Mouse (Mus musculus) right cerebral cortex, postnatal 4 days (tissue): ENCODE measurements around the gene Lpin2.

Source experiments
- DNase-seq: peaks from one replicate; pipeline ENCODE4 v3.0.0-alpha.2; 2022

The Lpin2 gene

DNA sequence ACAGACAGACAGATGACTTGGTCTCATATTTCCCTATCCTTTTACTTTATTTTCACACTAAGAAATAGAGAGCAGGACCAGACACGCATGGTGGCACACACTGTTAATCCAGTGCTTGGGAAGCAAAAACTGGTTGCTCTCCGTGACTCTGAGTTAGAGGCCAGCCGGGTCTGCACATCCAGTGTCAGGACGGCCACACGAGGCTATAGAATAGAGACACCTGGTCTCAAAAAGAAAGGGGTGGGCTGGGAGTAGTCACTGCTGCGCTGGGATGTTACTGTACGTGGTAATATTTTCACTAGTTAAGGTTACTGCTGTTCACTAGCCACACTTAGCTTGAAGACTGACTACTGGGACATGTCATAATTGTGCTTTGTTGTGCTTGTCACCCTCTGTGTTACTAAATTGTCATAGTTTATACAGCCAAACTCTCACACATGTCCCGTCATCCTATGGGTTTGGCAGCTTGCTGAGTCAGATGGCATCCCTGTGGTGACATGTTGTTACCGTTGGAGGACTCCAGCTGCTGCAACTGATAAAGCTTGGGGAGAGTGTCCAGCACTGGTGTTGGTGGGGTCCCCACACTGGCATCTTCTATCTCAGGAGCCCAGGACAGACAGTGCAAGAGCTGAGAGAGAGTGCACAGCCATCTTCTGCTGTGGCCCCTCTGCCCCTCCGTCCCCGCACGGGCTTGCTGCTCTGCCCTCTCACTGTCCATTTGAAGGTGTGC, 53.0 kb downstream of the Lpin2 start:
- DNase-seq = no peak

DNA sequence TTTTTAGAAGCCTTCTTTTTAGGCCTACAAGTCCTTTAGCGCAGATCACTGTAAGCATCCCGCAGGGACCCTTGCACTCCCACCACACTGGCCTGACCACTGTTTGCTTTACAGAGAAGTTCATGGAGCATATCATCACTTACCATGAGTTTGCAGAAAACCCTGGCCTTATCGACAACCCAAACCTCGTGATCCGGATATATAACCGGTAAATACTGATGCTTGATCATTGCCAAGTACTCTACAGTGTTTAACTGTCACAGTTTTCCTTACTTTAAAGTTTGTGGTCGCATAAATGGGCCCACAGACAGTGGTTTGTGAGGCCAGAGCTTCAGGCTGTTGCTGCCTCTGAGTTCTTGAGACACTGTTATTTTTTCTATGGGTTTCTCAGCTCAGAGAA, 56.1 kb downstream of the Lpin2 start:
- DNase-seq = no peak

DNA sequence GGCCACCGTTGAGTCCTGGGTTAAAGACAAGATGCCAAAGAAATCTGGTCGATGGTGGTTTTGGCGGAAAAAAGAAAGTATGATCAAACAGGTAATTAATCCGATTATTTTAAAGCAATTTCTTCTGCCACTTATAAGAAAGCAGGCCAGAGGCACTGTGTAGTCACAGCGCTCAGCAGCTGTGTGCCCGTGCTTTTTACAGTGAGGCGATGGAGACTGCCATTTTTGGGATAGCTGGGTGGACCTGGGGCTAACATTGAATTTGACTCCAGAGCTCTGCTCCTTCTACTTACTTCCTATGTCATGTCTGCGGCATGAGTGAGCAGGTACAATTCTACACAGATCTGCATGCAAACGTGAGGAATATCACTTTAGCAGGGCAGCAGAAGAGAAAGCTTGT, 58.5 kb downstream of the Lpin2 start:
- DNase-seq = no peak

DNA sequence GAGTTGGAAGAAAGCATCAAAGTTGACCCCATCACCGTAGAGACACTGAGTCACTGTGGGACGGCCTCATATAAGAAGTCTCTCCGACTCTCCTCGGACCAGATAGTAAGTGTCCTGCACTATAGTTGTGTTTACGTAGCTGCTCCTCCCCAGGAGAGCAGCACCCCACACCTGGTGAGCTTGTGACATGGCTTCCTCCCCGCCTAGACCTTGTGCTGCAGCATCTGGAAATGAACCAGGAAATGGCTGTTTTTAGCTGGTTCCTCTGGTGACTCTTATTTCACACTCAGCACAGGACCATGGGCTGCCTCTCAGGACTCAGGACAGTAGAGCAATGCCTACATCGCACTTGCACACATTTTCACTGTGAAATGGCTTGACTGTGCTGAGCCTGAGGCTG, 60.3 kb downstream of the Lpin2 start:
- DNase-seq = no peak

DNA sequence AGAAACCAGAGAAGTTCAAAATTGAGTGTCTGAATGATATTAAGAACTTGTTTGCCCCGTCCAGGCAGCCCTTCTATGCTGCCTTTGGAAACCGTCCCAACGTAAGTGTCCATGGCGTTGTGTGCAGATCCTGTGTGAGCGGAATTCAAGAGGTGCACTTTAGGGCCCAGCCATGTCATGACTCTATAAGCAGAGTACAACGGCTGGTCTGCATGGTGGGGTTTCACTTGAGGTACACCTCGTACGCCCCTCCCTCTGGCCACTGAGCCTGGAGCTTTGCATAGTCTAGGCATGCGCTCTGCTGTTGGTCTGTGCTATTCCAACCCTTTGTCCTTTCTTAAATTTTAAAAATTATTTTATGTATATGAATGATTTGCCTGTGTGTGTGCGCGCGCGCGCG, 62.8 kb downstream of the Lpin2 start:
- DNase-seq = no peak

DNA sequence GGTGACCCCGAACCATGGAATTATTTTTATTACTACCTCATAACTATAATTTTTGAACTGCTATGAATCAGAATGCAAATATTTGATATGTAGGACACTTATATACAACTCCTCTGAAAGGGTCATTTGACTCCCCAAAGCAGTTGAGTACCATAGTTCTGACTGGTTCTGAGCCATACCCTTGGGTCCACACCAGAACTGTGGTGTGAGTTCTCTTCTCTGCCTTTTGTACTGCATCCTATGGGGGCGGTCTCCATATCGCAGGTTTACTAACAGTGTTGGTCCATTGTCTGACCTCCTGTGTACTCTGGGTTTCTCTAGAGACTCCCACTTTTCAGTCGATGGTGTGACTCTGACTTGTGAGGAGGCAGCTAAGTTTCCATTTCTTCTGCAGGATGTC, 63.7 kb downstream of the Lpin2 start:
- DNase-seq = no peak

DNA sequence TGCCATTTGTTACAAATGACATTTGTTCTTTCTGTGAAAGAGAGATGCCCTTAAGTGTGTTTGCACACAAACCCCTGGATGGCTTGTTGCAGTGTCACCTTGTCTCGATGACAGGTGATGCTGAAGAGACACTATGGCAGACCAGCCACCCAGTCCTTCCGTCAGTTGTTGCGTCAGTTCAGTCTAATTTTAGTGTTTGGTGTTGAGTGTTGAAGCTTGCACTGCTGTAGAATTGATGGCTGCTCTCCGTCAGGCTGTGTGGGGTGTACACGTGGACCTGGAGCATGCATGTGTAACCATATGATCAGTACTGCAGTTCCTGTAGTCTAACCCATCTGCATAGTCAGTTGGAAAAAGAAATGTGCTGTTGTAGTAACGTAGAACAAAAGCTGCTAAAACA, 66.6 kb downstream of the Lpin2 start:
- DNase-seq = no peak

DNA sequence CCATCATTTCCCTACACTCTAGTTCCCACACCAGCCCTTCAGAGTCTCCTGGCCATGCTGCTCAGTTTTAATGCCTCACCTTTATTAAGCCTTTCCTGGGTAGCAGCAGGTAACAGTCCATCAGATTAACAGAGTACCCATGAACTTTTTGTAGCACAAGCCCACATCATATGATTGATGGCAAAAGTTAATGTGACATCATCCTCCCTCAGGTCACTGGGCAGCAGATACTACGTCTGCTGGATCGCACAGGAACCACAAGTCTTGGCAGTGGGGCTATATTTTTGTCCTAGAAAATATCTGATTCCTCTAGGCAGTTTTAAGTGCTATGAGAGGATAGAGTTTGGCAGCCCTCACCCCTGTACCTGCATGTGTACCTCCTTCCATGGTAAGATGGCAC, 67.7 kb downstream of the Lpin2 start:
- DNase-seq = no peak

DNA sequence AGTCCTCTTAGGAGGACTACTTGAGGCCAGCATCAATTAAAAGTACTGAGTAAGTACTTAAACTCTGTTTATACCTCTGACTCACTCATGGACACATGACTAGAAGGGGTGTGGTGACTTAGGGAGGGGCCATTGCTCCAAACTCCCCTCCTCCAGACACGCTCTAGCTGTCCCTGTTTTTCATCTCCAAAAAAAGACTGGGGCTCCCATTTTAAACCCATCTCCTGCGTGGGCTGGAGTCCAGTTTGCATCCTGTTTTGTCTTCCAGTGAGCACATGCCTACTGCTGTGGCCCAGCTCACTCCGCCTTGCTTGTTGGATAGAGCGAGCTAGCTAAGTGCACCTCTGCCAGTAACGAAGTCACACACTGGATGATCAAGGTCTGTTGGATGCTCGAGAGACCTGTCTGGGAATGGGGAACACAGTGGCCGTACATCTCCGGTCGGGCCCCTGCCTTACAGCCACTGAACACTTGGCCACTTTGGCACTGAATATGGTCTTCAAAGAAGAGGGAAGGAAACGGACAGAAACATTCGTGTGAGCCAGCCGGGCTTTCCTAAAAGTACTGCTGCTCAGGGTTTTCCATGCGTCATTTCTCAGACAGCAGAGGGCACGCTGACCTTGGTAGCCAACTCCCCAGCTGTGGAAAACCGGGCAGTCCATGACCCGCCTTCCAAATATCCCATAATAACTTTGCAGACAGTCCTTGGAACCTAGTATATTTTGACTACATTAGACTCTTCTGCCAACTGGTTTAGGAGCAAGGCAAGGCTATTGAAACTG, 68.7 kb downstream of the Lpin2 start:
- no peak for DNase-seq

DNA sequence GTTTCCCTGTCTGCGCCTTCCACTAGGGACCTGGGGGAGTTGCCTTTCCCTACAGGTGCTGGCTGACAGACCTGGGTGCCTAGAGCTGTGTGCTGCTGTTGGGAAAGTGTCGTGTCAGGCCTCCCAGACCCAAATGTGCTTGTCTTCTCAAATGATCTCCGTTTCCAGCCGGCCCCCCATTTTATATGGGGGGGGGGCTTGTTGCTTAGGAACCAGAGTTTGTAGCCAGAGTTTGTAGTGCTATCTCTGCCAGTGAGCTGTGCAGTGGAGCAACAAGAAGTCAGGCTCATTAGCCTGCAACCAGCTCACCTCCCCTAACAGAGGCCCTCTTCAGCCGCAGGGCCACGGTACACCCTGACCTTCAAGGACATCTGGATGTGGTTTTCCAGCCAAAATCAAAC, 69.2 kb downstream of the Lpin2 start:
- DNase-seq = no peak

DNA sequence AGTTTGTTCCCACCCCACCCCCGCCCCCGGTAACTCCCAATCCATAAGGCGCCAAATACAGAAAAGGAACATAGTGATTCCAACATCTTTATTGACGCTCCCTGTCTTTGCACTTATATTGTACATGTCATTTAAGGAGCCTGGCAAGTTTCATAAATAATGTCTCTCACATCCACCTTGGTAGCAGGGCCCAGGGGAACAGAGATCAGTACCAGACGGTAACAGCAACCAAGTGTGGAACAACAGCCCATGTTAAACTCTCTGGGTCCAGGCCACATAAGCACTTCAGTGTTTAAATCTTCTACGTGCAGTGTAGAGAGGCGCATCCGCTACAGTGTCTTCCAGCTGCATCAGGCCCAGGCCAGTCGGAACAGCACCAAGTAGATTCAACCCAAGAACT, 69.7 kb downstream of the Lpin2 start:
- no peak for DNase-seq

DNA sequence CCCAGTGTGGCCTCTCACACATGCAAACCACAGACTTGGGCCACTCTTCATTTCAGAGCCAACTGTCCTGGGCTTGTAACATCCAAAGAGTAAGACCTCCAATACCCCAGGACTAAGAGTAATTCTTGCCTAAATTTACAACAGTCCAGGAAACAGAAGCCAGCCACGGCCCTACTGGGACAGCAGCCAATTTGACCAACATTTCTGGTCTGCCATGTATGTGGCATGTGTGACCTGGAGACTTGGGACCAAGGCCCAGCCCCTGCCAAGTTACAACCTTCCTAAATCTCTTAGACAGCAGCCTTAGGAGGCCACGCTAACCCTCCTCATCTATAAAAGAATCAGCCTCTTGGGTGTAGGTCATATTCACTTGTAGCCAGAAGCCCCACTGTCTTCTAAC, 71.0 kb downstream of the Lpin2 start:
- no peak for DNase-seq

DNA sequence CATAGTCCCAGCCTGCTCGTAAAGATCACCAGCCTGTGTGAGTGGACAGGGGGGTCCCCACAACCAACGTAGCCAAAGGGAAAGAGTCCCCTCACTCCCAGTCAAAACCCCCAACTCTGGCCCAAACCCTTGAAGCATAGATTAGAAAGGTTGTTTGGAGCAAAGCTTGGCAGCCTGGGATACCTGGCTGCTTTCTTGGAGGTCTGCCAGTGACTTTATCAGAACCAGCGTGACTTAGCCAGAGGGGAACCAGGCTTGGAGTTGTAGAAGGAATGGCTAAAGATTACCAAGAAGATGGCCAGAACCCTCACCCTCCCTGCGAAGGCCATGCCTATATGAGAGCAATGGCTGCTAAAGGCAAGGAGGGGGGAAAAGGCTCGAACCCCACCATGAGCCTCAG, 71.7 kb downstream of the Lpin2 start:
- no peak for DNase-seq

DNA sequence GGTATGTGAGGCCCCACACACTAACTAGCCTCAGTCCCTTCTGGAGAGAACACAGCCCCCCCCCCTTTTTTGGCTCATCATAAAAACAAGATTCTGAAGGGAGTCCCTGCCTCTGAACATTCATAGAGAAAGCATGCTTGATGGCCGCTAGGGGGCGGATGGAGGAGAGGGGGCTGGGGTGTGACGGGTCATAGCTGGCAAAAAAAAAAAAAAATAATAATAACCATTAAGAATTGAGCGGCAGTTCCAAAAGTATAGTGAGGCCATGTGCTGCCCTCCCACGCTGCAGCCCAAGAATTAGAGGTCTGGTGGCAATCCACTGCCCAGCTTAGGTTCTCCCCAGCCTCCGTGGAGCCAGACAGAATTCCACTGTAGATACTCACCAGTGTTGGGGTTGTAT, 72.4 kb downstream of the Lpin2 start:
- DNase-seq = no peak

DNA sequence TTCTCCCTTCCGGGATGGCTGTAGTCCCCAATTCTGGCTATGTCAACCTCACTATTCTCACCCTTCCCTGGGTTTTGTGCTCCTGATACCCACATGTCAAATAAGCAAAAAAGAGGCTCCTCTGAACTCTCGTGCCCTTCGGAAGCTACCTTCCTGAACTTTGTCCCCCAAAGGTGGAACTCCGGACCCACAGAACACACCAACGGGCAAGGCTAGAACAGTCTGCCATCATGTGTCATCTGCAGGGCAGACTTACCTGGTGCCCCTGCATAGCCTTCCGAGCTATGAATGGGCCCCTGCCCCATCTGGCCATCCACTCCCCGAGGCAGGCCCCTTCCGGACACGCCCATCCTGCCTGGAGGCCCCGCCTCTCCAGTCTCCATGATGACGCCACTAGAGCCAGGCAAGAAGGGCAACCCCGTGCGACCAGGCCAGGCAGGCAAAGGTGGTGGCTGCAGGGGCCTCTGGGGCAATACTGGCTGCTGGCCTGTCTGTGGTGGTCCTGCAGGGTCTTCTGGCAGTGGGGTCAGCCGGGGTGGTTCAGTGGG, 73.8 kb downstream of the Lpin2 start:
- no peak for DNase-seq

DNA sequence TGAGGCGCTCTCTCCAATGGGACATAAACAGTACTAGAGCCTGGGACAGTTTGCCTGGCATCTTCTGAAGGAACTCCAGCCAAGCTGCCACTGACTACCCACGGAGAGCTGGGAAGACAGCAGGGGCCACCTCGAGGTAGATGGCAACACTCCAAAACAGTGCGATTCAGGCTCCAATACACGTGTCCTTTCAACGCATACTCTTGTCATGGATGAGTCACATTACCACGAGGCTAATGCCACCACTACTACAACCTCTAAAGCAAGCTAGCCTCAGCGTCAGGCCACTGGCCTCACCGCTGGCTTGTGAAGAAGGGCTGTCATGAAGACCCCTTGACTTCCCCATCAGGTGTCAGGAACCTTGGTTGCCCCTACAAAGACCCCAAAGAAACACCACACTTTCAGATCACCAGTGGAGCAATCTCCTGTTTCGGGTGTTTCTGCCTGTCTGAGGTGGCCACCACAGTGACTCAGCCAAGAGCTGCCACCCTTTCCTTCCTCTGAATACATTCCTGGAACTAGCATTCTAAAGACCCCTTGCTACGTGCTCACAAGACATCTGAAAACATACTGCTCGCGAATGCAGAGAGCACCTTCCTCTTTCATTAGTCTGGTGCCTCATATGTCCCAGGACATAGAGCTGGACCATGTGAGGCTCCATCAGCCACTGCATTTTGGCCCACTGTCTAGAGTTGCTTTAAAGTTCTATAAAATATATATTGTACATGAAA, 74.6 kb downstream of the Lpin2 start:
- DNase-seq = no peak

DNA sequence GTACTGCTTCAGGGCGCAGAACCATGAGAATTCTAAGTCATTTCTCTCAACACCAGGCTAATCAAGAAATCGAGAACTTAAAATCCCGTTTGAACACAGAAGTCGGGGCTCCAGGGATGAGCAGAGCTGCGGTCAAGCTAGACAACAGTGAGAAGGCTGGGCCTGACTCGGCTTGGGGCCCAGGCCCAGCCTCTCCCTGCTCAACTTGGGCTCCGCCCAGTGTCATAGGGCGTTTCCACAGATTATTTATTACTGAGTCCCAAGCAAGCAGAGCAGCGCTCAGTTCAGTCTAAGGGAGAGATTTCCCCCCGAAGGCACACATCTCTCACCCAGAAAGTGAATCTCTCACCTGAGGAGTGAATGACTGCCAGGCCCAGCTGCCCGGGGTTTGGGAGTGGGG, 77.4 kb downstream of the Lpin2 start:
- no peak for DNase-seq

DNA sequence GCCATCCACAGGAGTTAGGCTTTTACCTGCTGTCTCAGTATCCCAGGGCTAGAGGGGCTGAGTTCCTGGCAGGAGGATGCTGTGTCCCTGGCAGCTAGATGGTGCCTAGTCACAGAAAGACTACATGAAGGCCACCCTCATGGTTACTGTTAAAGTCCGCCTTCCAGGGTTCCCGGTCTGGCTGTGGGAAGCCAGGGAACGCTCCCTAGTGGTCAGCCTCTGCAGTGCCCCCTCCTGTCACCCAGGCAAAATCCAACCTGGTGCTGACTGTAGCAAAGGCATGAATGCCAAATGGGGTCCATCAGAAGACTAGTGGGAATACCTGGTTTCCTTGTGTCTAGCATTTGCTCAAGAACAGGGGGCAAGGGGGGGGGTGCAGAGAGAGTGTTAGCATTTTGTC, 78.3 kb downstream of the Lpin2 start:
- DNase-seq = no peak

DNA sequence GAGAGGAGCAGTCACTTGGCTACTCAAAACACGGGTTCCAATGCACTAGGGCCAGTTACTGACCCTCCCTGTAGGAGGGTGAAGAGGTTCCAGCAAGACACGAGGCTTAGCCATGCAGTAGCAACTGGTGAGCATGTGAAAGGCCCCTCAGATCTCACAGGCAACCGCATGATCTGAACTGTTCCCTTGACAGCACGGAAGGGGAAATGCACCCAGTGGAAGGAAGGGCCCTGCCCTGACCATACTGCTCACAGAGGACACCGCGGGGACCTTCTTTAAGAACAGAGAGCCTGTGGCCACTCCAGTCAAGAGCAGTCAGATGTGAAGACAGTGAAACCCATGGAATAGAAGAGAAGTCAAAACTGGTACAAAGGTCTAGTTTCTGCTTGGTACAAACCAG, 80.8 kb downstream of the Lpin2 start:
- DNase-seq = no peak

DNA sequence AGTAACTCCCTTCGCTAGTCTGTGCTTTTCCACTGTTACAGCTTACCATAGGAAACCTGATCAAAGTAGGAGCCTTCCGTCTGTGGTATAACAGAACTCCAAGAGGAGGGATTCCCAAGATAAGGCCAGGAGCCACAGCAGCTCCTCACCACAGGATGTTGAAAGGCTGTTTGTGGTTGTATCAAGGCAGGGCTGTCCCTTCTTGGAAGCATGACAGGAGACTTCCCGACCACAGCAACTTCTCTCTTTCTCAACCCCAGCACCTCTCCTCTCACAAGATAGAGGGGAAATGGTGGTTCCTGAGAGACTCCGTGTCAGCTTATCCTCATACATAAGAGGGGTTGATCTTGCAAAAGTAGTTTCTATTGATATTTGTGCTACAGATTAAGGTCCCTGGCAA, 82.4 kb downstream of the Lpin2 start:
- DNase-seq = no peak

DNA sequence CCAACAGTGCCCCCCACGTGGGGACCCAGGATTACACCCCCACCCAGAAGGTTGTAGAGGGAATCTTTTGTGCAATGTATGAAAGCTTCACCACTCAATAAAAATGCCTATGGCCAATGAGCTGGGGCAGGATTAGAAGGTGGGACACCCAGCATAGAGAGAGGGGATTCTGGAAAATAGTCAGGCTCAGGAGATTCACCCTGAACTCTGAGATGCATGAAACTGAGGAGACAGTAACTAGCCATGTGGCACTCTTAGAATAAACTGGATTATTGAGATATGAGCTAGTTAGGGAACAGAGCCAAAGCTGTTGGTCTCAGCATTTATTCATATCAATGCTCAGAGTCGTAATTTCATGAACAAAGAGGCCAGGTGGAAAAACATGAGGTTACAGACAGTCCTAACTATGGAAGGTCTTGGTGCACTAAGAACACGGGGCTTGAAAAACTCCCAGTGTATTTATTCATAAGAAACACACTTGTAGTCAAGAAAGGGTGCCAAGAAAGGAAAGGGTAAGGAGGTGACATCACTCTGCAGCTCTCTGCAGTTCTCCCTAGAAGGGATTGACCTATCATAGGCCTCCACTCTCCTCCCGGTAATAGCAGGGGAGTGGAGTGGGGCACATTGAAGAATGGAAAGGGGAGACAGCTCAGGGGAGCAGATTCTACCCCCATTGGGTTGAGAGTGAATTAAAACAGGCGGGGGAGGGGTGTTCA, 83.1 kb downstream of the Lpin2 start:
- DNase-seq = no peak

DNA sequence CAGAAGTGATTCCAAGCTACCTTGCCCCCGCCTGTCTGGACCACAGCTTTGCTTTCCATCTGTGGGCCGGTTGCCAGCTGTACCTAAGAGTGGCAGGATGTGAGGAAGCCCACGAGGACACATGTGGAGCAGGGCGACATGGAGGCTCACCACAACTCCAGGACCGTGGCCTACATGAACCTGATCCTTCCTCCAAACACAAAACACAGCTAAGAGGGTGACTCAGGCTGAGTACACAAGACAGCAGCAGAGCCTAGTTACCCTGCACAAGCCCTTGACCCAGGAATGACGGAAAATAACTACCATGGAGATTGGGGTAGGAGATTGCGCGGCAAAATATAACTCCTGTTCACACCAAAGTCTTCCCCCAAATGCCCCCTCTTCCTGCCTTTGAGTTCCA, 85.0 kb downstream of the Lpin2 start:
- DNase-seq = no peak

DNA sequence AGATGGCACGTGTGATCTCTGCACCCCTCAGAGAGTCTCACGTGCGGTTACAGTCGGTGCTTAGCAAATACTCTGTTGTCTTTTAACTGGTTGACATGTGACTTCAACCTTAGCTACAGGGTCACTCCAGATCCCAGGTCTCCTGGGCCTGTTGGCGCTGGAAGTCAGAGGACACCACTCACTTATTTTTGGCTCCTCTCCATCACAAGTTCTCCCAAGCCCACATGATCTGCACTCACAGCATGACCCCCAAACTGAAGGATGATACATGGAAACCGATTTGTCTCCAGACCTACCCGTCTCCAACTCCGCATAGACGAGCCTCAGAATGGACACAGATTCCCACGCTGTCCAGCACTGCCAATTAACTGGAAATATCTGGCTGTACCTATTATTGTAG, 85.8 kb downstream of the Lpin2 start:
- DNase-seq = no peak
